Mouse (Mus musculus) myocyte (in vitro differentiated cells): ENCODE measurements around the gene Ugt1a9.

Source experiments
- E2F4 ChIP-seq: IDR thresholded peaks from one replicate; pipeline ENCODE4 v1.6.1; 2011; ENCODE audit warnings: mild to moderate bottlenecking, control low read depth, moderate library complexity; ENCODE audit not compliant: insufficient read depth
- MAX ChIP-seq: IDR thresholded peaks from one replicate; pipeline ENCODE4 v1.6.1; 2011; ENCODE audit warnings: low read depth, mild to moderate bottlenecking, control low read depth
- MYOD1 ChIP-seq, 3 experiments: IDR thresholded peaks; one replicate each; pipeline ENCODE4 v1.6.1; 2011; ENCODE audit warnings: control low read depth in 2 of 3, low read depth in 2 of 3, mild to moderate bottlenecking in 2 of 3, moderate library complexity in 1 of 3; ENCODE audit not compliant: insufficient read length in 2 of 3, control insufficient read depth in 1 of 3
- MYOG ChIP-seq, 3 experiments: IDR thresholded peaks; one replicate each; pipeline ENCODE4 v1.6.1; 2011; ENCODE audit warnings: control low read depth in 2 of 3, low read depth in 2 of 3, mild to moderate bottlenecking in 2 of 3; ENCODE audit not compliant: insufficient read length in 2 of 3, control insufficient read depth in 1 of 3, insufficient read depth in 1 of 3
- POLR2A ChIP-seq: IDR thresholded peaks from one replicate; pipeline ENCODE4 v1.6.1; 2011; ENCODE audit warnings: low read depth, mild to moderate bottlenecking, control low read depth, moderate library complexity; ENCODE audit not compliant: insufficient read length
- USF1 ChIP-seq: IDR thresholded peaks from one replicate; pipeline ENCODE4 v1.6.1; 2011; ENCODE audit warnings: low read depth, mild to moderate bottlenecking, control low read depth, moderate library complexity

DNA sequence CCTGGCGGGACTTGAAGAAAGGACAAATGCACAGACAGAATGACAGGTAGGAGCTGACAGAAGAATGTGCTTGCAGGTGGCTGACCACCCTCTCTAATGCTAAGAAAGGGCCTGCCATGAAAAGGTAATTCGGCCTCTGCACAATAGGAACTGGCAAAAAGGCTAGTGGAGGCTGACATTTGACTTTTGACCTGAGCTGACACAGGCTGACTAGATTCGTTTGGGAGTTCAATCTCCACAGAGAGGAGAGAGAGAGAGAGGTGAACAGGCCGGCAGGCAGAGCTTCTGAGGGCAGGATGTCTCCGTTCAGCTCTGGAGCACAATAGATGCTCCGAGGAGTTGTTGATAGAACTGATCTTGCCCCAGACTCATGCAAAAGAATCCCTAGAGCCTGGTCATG, 175.8 kb downstream of the Ugt1a9 start:
- TF ChIP-seq MAX, result no peak
- no peak for TF ChIP-seq MYOD1 (IDR thresholded peaks at IDR 0.05; ENCODE audit: control insufficient read depth in 1 of 3, insufficient read length in 2 of 3, low read depth in 2 of 3)
- TF ChIP-seq E2F4, result no peak
- TF ChIP-seq MYOG (IDR thresholded peaks at IDR 0.05; ENCODE audit: control insufficient read depth in 1 of 3, insufficient read depth in 1 of 3, insufficient read length in 2 of 3, low read depth in 2 of 3), result no peak
- no peak for TF ChIP-seq POLR2A
- no peak for TF ChIP-seq USF1
